Mouse (Mus musculus): ENCODE data around the gene Mtx3. TPM values are rescaled to one million over a fixed set of nuclear protein-coding genes. Genes with fewer than 3 reads are reported as not detected.

Gene Mtx3
- polyA plus RNA-seq, 1 experiment from 2014 or later: 1.2 TPM

- DNase-seq (ENCODE audit: low spot score) (no peak), ATAC-seq (ENCODE audit: low FRiP score, low TSS enrichment) (no peak)
Measured at GRCm38 (mm10) chr13:92884930-92885329, 40.4 kb downstream of the Mtx3 start.

GRCm38 (mm10) chr13:92899087-92899486, 54.5 kb downstream of the Mtx3 start:
- 67% methylated on average over 6 of the region's 6 CpGs for WGBS

More at GRCm38 (mm10) chr13:92884930-92885329, 40.4 kb downstream of the Mtx3 start:
- H3K4me1 ChIP-seq (replicated peaks; ENCODE audit: control insufficient read depth, insufficient read depth): no peaks in the 10 kb centered on the region
- H3K9ac ChIP-seq (ENCODE audit: low read length): no peak overlapping the region
- H3K4me3 ChIP-seq (ENCODE audit: low read depth, low read length): no peak overlapping the region
- H3K36me3 ChIP-seq (ENCODE audit: control insufficient read depth, insufficient read depth, low read length): no peaks in the 10 kb centered on the region
- H3K4me2 ChIP-seq (replicated peaks; ENCODE audit: low read depth): no peak overlapping the region
- no peaks in the 10 kb centered on the region for H3K9me3 ChIP-seq (ENCODE audit: control insufficient read depth, low read length)
- no peak overlapping the region for H3K27ac ChIP-seq (replicated peaks)
- no peak for TF ChIP-seq CTCF (IDR thresholded peaks at IDR 0.05; ENCODE audit: low read depth)
- TF ChIP-seq EP300 (optimal IDR thresholded peaks at IDR 0.05): no peak
- H3K27me3 ChIP-seq (ENCODE audit: control insufficient read depth, insufficient read depth, low read length): no peaks in the 10 kb centered on the region
- 53% methylated on average over 1 of the region's 1 CpGs for WGBS

GRCm38 (mm10) chr13:92903291-92903690, 58.7 kb downstream of the Mtx3 start:
- no peak for DNase-seq (ENCODE audit: low spot score)
- Histone ChIP-seq H3K9ac (ENCODE audit: low read length) (no peak overlapping the region), H3K27me3 (ENCODE audit: control insufficient read depth, insufficient read depth, low read length) (no peaks in the 10 kb centered on the region), H3K4me2 (replicated peaks; ENCODE audit: low read depth) (no peak overlapping the region), H3K27ac (replicated peaks) (no peak overlapping the region), H3K9me3 (ENCODE audit: control insufficient read depth, low read length) (no peaks in the 10 kb centered on the region), H3K4me1 (replicated peaks; ENCODE audit: control insufficient read depth, insufficient read depth) (no peaks in the 10 kb centered on the region), H3K36me3 (ENCODE audit: control insufficient read depth, insufficient read depth, low read length) (no peaks in the 10 kb centered on the region), H3K4me3 (ENCODE audit: low read depth, low read length) (no peak overlapping the region)
- TF ChIP-seq CTCF (IDR thresholded peaks at IDR 0.05; ENCODE audit: low read depth): no peak
- no peak for TF ChIP-seq EP300 (optimal IDR thresholded peaks at IDR 0.05)
- WGBS: 45% methylated on average over 4 of the region's 4 CpGs
- ATAC-seq (ENCODE audit: low FRiP score, low TSS enrichment): no peak

More at GRCm38 (mm10) chr13:92899087-92899486, 54.5 kb downstream of the Mtx3 start:
- Histone ChIP-seq H3K4me2 (replicated peaks; ENCODE audit: low read depth) (no peak overlapping the region), H3K27me3 (ENCODE audit: control insufficient read depth, insufficient read depth, low read length) (no peaks in the 10 kb centered on the region), H3K36me3 (ENCODE audit: control insufficient read depth, insufficient read depth, low read length) (no peaks in the 10 kb centered on the region), H3K4me1 (replicated peaks; ENCODE audit: control insufficient read depth, insufficient read depth) (no peaks in the 10 kb centered on the region), H3K9ac (ENCODE audit: low read length) (no peak overlapping the region), H3K4me3 (ENCODE audit: low read depth, low read length) (no peak overlapping the region), H3K9me3 (ENCODE audit: control insufficient read depth, low read length) (no peaks in the 10 kb centered on the region), H3K27ac (replicated peaks) (no peak overlapping the region)
- ATAC-seq (ENCODE audit: low FRiP score, low TSS enrichment) (no peak), DNase-seq (ENCODE audit: low spot score) (no peak)
- TF ChIP-seq CTCF (IDR thresholded peaks at IDR 0.05; ENCODE audit: low read depth) (no peak), EP300 (optimal IDR thresholded peaks at IDR 0.05) (no peak)

- WGBS: 61% methylated on average over 5 of the region's 5 CpGs
- Histone ChIP-seq H3K4me1 (replicated peaks; ENCODE audit: control insufficient read depth, insufficient read depth) (no peaks in the 10 kb centered on the region), H3K27me3 (ENCODE audit: control insufficient read depth, insufficient read depth, low read length) (no peaks in the 10 kb centered on the region), H3K27ac (replicated peaks) (no peak overlapping the region), H3K4me2 (replicated peaks; ENCODE audit: low read depth) (no peak overlapping the region), H3K9me3 (ENCODE audit: control insufficient read depth, low read length) (no peaks in the 10 kb centered on the region), H3K4me3 (ENCODE audit: low read depth, low read length) (no peak overlapping the region), H3K9ac (ENCODE audit: low read length) (no peak overlapping the region), H3K36me3 (ENCODE audit: control insufficient read depth, insufficient read depth, low read length) (no peaks in the 10 kb centered on the region)
- ATAC-seq (ENCODE audit: low FRiP score, low TSS enrichment) (no peak), DNase-seq (ENCODE audit: low spot score) (no peak)
- TF ChIP-seq CTCF (IDR thresholded peaks at IDR 0.05; ENCODE audit: low read depth) (no peak), EP300 (optimal IDR thresholded peaks at IDR 0.05) (no peak)
Measured at GRCm38 (mm10) chr13:92905944-92906343, 61.4 kb downstream of the Mtx3 start.

- 56% methylated on average over 5 of the region's 5 CpGs for WGBS
- H3K4me2 ChIP-seq (replicated peaks; ENCODE audit: low read depth): no peak overlapping the region
- no peak for DNase-seq (ENCODE audit: low spot score)
Measured at GRCm38 (mm10) chr13:92907366-92907765, 62.8 kb downstream of the Mtx3 start.

More at GRCm38 (mm10) chr13:92907366-92907765, 62.8 kb downstream of the Mtx3 start:
- Histone ChIP-seq H3K9ac (ENCODE audit: low read length) (no peak overlapping the region), H3K4me1 (replicated peaks; ENCODE audit: control insufficient read depth, insufficient read depth) (no peaks in the 10 kb centered on the region), H3K27ac (replicated peaks) (no peak overlapping the region), H3K27me3 (ENCODE audit: control insufficient read depth, insufficient read depth, low read length) (no peaks in the 10 kb centered on the region), H3K36me3 (ENCODE audit: control insufficient read depth, insufficient read depth, low read length) (no peaks in the 10 kb centered on the region), H3K4me3 (ENCODE audit: low read depth, low read length) (no peak overlapping the region), H3K9me3 (ENCODE audit: control insufficient read depth, low read length) (no peaks in the 10 kb centered on the region)
- TF ChIP-seq EP300 (optimal IDR thresholded peaks at IDR 0.05) (no peak), CTCF (IDR thresholded peaks at IDR 0.05; ENCODE audit: low read depth) (no peak)
- no peak for ATAC-seq (ENCODE audit: low FRiP score, low TSS enrichment)

Other genes starting within 250 kb of the Mtx3 start
- 14.5 and 16.0 TPM in 2 replicates for gene Serinc5, start 233.7 kb upstream of the Mtx3 start, polyA plus RNA-seq (2015; fragmentation: Nextera tagmentation; extraction: Ambion mirVana)
- 0.72 and 0.93 TPM in 2 replicates for gene Thbs4, start 49.9 kb upstream of the Mtx3 start, polyA plus RNA-seq (2015; fragmentation: Nextera tagmentation; extraction: Ambion mirVana)

Data from stomach, postnatal 0 days (tissue).